Mouse (Mus musculus): ENCODE data around the gene Gcm1. TPM values are rescaled to one million over a fixed set of nuclear protein-coding genes. Genes with fewer than 3 reads are reported as not detected.

The Gcm1 gene
- not detected in 2 replicates for total RNA-seq (2021)
- long read RNA-seq, experiment 1 = 0 reads
- long read RNA-seq, experiment 2 = 0 reads

DNA sequence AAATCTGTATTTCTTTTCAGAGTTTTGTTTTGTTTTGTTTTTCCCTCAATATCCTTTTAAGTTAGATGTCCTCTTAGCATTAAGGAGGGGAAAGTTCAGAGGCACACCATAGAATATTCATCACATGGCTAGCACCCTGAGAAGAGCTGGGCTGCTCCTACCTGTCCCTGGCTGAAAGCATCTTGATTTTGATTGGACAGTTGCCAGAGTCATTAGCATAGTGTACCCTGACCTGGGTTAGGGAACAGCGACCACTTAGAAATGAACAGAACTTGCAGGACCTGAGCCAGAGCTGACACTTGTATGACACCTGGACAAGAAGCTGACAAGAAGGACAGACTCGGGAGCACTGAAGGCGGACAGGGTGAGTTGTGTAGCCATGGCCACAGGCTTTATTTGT, at the start of gene Gcm1:
Gcm1 (plus strand) TSS at position 248 of the 400 bp plus-strand sequence.
- no peak for DNase-seq

DNA sequence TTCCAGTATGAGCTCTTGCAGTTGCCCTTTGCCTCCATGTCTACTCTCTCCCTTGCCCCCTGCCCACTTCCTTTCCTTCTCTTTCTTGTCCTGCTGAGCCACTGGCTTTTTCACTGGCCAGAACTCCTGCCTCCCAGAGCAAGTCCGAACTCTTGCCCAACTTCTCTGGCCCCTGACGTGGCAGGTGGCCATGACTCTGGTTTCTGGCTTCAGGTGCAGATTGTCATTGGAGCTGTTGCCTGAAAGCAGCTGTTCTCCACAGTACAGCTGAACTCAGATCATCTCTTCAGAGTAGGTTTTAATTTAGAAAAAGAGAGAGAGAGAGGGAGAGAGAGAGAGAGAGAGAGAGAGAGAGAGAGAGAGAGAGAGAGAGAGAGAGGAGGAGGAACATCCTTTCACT, 48.4 kb upstream of the Gcm1 start:
- peak; percentile 57 for DNase-seq

DNA sequence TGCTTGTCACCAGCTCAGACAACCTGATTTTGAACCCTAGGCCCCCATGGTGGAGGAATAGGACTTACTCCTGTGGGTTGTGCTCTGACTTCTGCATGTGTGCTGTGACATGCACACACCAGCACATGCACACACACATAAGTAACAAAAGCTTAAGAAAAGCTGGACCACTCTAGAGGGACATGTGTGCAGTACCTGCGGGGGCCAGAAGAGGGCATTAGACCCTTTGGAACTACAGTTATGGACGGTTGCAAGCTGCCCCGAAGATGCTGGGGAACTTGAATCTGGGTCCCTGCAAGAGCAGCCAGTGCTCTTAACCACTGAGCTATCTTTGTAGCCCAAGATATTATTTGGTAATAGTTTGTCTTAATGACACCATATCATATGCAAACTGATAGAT, 46.2 kb upstream of the Gcm1 start:
- DNase-seq = peak; percentile 61

DNA sequence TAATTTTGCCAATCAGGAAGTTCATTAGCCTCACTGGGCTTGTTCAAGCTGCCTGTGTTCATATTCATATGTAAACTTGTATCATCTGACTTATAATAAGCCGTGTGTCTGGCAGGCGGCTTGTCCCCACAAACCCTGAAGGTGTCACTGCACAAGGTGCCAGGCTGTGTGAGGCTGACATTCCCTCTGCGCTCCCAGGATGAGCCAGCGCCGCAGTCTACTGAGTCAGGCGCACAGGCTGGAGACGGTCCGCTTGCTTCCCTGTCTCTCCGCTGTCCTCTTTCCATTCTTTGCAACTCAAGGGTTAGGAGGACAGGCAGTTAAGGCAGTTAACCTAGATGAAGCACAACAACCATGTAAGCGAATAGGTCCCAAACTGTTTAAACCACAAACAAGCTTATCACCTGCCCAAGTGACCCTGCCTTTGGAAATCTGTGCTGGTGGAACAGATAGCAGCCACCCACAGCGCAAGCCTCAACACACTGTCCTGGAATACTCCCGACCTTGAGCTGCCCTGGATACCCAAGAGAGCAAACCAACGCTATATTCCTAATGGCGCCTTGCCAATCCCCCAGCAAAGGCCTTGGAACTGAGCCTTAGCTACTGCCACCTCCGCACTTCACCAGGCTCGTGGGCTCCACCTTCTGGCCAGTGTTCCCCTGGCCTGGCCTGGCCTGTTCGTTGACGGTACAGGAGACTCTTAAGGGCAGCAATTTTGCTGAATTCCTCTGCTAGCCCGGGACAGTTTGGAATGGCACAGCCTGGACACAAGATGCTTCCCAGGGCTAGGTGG, 45.3 kb upstream of the Gcm1 start:
- DNase-seq = peak; percentile 95

DNA sequence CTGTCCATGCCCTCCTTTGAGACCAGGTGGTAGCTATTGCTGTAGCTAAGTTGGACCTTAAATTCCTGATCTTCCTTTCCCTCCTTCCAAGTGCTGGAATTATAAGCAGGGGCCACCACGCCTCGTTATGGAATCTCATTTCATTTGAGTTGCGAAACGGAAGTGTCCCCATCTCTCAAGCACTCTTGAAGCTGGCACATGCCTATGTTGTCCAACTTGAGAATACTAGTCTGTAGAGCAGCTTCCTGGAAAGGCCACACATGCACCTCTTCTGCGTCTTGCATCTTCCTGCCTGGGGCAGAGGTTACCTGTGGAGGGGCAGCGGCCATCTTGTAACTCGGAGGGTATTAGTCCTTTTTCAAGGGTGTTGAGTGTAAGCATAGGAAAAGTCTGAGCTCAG, 42.3 kb upstream of the Gcm1 start:
- no peak for DNase-seq

DNA sequence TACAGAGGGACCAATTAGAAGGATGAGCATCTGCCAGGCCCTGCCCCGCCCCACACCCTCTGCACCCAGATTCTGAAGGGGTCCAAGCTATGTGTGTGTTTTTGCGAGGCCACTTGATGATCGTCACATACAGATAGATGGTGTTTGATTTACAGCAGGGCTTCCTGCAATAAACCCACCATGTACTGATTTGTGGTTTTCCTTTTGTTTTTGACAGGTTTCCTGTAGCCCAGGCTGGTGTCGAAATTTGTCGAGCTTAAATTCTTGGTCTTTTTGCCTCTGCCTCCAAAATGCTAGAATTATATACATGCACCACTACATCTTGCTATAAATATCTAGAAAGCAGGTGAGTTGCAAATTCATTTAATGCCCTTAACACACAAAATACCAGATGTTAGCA, 41.5 kb upstream of the Gcm1 start:
- DNase-seq = no peak

DNA sequence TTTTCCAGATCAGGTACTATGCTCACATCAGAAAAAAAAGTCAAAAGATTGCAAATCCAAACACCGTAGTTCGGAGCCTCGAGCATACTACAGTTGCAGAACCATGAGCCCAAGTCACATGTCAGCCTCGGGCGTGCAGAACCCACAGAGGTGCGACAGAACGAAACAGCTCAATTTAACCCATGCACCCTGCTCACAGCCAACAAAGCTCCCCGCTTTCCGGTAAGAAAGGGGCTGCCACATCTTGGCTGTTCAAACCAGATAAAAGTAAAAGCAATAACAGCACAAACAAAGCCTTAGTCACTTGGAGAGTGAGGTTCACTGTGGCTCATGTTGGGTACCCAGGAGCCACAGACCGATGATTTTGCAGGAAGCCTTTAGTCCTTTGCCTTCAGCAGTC, 41.0 kb upstream of the Gcm1 start:
- DNase-seq = no peak

DNA sequence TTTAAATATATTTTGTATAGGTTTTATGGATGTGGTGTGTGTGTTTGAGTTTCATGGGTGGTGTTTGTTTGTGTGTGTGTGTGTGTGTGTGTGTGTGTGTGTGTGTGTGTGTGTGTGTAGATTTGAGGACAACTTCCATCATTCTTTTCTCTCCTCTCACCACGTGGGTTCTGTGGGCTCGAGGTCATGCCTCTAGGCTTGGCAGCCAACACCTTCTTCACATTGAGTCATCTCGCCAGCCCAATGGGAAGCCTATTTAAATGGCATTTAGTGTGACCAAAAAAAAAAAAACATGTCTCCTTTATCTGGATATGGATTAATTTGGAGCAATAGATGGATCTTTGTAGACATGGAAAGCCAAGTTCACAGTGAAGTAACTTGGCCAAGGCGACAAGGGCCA, 39.7 kb upstream of the Gcm1 start:
- no peak for DNase-seq

DNA sequence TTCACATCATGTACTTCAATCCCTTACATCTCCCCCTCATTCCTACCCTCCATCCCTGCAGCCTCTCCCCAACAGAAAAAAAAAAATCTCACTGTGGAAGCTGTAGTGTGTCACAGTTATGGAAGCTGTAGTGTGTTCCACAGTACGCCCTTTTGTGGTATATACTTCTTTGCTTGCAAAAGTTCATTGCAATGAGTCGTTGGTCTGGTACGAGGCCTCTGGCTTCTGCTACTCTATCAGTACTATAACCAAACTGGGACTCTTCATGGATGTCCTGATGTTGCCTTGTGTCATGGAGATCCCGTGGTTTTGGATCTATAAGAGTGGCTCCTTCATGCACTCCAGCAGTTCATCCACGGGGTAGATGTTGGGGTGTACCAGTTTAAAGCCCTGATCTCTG, 39.0 kb upstream of the Gcm1 start:
- DNase-seq = no peak

DNA sequence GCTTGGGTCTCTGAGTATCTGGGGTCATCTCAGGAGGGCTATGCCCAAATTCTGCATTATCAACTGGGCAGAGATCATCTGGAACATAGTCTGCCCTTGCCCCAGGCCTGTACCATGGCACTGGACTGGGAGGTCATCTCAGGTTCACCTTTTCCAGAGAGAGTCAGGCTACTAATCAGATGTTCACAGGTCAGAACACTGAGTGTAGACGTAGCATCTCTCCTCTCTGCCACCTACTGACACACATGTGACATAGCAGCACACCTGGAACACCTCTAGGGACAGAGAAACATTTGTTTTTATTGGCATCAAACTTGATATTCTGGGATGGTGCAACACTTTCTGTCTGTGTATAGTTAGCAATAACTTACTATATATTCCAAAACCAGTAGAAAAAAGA, 37.9 kb upstream of the Gcm1 start:
- no peak for DNase-seq

DNA sequence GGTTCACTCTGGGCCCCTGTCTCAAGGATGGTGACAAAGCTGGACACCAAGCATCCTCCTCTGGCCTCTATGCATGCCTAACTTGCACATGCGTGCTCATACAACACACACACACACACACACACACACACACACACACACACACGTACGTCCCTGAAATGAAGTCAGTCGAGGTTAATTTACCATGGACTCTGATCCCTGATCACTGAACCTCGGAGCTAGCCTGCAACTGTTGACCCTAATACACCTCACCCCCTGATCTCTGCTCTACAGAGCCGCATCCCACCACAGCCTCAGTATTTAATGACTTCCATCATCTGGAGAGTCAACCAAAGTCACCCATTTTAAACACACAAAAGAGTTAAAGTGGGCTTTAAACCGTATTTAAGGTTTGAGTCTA, 35.9 kb upstream of the Gcm1 start:
- no peak for DNase-seq

DNA sequence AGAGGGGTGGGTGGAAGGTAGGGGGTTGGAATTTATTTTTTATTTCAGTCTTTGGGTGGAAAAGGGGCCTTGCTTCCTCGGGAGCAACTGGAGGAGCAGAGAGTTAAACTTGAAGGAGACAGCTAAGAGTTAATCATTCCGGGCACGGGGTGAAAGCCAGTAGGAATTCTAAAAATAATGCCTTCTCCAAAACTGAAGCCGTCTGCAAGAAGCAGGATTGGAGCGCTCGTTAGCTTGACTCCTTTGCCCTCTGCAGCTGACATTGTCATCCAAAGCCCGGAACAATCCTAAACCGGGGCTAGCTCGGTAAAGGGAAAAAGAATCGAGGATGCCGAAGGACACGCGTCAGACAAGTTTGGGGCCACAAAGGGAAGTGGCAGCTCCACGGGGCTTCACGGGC, 35.4 kb upstream of the Gcm1 start:
- no peak for DNase-seq

DNA sequence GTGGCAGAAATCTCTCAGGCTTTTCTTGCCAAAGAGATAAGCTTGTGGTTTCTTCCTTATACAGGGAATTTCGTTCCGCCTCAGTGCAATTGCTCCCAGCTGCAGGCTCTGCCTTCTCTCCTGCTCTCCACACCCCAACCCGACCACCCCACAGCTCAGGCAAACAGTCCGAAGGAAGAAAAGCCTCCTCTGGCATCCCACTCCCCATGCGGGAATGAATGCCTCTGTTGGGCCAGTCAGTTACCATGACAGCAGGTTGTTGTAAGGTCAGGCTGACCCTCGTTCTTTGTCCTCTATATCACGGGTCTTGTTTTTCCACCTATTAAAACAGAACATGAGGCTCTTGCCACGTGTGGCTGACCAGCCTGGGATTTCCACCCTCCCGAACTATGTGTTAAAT, 30.5 kb upstream of the Gcm1 start:
- DNase-seq = no peak

DNA sequence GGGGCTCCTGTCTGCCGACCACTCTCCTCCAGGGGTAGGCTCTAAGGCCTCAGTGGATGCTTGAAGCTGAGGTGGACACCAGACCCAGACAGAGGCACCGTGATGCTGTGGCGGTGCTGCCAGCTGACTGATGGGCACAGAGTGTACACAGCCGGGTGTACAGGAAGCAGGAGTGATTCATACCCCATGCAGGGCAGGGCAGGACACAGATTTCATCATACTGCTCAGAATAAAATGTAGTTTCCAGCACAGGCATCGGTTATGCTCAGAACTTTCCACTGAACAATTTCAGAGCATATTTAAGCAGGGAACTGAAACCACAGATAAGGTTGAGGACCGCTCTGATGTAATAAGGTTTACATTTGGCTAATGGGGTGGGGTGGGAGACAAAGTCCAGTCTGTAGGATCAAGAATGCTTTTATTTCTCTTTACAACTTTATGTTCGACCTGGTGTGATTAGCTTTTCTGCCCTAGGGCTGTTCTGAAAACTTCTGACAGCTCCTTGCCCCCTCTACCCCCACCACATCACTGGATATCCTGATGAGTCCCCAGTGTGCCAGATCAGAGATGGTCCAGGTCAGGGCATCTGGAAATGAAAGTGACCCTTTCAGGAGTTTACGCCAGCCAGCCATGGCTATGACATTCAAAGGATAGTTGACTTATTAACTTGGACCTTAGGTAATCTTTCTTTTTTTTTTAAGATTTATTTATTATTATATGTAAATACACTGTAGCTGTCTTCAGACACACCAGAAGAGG, 29.4 kb upstream of the Gcm1 start:
- peak; percentile 69 for DNase-seq

DNA sequence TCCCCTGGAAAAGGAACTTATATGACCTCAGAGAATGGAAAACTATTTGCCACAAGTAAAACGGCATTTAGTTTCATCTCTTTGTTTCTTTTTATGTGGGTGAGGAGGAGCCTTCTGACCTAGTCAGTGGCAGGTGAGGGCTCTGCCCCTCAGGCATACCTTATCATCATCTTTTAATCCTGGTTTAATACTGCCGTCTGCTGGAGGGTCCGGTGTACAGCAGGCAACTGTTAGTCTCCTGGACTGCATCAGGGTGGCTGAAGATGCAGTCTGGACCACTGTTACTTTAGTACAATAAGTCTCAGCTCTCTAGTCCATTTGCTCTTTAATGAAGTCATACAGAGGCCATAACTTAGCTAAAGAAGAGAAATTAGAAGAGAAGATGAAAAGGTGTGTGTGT, 26.9 kb upstream of the Gcm1 start:
- DNase-seq = peak; percentile 73

DNA sequence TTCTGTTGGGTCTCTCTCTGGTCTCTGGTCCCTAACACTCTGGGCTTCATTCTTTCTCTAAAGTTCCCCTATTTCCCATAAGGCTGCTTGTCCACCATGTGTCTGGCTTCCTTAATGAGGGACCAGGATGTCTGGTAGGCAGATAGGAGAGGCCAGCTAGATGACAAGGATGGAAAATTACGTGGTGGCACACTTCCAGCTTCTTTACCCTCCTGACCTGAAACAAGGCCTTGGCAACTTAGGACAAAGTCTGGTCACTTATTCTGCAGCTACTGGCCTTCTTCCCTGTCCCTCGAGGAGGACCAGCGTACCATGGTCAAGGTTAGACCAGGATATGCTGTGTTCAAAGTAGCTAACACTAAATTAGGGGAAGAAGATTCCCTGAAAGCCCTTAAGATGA, 24.6 kb upstream of the Gcm1 start:
- DNase-seq = peak; percentile 61

DNA sequence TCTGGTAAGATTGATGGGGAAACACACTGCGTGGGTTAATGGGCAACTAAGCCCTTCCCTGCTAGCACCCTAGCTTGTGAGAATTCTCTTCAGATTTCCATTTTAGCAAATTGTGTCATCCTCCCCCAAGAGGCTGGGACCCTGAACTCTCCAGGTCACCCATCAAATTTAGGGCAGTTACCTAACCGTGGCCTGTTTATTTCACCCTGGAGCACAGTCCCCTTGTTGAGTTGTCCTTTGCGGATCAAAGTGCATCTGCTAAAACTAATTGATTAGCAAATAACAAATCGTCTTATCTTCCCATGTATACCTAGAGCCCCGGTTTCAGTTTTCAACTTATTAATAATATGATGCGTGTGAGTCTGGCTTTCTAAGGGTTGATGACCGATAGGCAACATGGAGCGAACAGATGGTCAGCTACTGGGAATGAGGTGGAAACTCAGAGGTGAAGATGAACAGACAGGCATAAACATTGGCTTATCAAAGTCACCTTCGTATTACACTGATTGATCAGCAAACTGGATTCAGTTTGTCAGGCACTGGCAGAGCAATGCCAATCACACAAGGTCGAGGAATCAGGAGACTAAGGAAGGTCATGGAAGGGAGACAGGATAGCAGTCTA, 20.8 kb upstream of the Gcm1 start:
- DNase-seq = no peak

DNA sequence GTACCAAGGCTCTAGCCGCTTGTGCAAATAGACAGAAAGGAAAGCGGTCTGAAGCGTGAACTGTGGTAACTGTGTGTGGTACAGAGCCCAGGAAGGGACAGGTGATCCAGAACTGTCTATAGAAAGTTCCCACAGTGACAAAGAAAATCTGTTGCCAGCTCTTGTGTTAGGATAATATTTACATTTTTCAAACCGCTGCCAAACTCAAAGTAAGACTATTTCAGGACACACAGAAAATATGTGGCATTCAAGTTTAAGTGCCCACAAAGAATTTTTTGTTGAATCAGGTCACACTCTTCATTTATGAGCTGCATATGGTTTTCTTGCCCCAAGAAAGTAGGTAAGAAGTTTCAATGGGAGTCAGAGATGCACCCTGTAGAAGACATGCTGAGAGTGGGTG, 18.8 kb upstream of the Gcm1 start:
- no peak for DNase-seq

DNA sequence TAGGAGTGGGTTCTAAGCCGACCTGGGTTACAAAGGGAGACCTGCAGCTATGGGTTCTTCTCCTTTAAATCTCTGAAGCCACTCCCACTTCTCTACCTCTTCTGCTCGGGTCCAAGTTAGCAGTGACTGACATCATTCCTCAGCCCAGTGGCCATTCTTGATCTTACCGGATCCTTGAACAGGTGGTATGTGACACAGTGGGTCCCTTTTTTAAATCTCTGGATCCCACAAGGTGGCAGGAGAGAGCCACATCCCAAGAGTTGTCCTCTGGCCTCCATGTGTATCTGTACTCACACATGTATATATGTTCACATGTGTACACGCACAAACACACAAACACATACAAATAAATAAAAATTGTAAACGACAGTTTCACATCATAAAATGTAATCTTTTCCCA, 16.4 kb upstream of the Gcm1 start:
- no peak for DNase-seq

DNA sequence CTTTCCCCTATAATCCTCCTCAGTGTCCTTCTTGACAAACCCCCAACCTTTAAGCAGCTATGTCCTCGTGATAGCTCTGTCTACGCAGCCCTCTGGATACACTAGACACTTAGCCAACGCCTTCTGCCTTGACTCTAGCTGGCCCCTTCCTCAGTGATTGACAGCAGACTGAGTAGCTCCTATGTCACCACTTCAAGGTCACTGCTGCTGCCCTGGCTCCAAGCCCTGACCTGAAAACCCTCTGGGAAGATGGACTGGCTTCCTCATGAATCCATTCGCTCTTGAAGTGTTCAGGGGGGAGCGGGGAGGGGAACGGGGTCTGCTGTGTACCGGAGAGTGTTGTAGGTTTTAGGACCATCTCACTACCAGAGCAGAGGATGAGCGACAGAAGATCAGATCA, 15.9 kb upstream of the Gcm1 start:
- DNase-seq = peak; percentile 39

DNA sequence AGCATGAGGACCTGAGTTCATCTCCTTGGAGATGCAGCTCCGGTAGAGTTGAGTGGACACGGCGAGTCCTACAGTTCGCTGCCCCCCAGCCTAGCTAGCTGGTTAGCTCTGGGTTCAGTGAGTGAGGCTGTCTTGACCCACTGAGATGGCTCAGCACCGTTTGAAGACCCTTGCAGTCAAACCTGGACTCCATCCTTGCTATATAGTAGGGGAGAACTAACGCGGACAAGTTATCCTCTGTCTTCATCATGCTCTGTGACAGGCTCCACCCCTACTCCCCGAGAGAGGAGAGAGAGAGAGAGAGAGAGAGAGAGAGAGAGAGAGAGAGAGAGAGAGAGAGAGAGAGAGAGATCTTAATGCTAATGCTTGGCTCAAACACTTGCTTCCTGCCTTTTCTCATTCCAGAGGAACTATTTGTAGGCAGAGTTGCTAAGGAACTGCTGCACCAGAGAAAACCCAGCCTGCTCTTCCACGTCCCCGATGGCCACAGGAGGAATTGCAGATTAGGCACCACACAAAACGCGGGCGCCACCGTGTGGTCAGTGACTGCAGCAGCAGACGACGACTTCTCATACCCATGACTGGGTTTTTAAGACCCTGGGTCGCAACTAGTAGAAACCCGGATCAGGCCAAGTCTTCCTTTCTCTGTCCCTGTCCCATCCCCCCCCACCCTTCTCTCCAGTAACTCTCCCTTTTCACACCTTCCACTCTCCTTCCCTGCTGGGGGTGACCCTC, 12.8 kb upstream of the Gcm1 start:
- DNase-seq = peak; percentile 88

DNA sequence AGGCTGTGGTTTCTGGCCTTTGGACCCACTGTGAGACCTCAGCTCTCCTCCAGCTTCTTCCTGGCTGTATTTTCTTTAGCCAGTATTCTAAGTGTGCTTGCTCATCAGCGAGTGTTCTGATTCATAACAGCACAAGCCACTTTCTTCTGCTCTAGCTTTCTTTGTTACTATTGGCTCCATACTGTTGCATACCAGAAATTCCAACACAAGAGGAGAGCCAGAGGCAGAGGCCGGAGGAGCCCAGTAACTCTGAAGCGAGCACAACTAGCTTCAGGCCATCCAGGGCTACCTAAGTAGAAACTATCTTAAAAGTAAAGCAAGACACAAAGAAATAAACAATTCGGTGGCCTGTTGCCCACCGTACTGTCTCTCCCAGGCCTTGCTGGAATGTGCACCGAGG, 6.6 kb upstream of the Gcm1 start:
- no peak for DNase-seq

DNA sequence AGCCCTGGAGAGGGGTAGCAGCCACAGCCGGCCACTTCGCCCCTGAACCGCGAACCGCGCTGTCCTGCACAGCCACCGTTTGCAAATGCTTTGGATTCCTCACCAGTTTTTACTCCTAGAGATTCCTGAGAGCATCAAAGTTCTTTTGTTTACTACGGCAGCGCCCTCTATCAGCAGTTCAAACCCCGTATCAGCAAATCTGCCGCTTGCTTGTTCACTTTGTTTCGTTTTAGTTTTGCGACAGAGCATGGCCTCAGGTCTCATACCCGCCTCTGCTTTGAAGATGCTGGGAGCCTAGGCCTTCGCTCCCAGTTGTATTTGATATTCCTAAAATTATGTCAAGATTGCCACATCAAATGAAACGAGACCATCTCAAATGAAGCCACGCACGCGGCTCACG, 5.0 kb upstream of the Gcm1 start:
- DNase-seq = peak; percentile 17
